Mouse (Mus musculus) lung, embryonic 14.5 days (tissue): ENCODE measurements at regions not wholly inside any gene's neighbourhood (a gene's known extent, or its start where the extent isn't known, plus 50 kb on each side); places are given as distances from the start of the nearest gene placed in this dataset.

Experiments used
- ATAC-seq: fragments of 200-750 bp; cut with Nextera tagmentation; 2 replicates; pipeline ENCODE4 v1.8.0; 2017; ENCODE audit warnings: mild to moderate bottlenecking, moderate TSS enrichment, moderate library complexity; ENCODE audit not compliant: insufficient read depth
- DNase-seq: peaks from one replicate; pipeline ENCODE4 v3.0.0-alpha.2; 2015
- H3K27ac ChIP-seq: fragments of 300-500 bp; sonication (generic); 2 replicates; pipeline ENCODE4 v1.5.1; 2014; ENCODE audit warnings: low read depth, mild to moderate bottlenecking, moderate library complexity
- H3K27me3 ChIP-seq: fragments of 300-500 bp; sonication (generic); 2 replicates; pipeline ENCODE4 v1.6.1; 2014; ENCODE audit warnings: low read length, control low read depth; ENCODE audit not compliant: insufficient read depth
- H3K36me3 ChIP-seq: fragments of 300-500 bp; sonication (generic); 2 replicates; pipeline ENCODE4 v1.6.1; 2014; ENCODE audit warnings: control low read depth; ENCODE audit not compliant: insufficient read depth
- H3K4me1 ChIP-seq: fragments of 300-500 bp; sonication (generic); 2 replicates; pipeline ENCODE4 v1.6.1; 2014; ENCODE audit warnings: antibody characterized with exemption, control low read depth; ENCODE audit not compliant: insufficient read depth
- H3K4me2 ChIP-seq: fragments of 300-500 bp; sonication (generic); 2 replicates; pipeline ENCODE4 v1.6.1; 2014; ENCODE audit warnings: mild to moderate bottlenecking
- H3K4me3 ChIP-seq: fragments of 300-500 bp; sonication (generic); 2 replicates; pipeline ENCODE4 v1.5.1; 2014; ENCODE audit warnings: low read depth, low read length
- H3K9ac ChIP-seq: fragments of 300-500 bp; sonication (generic); 2 replicates; pipeline ENCODE4 v1.6.1; 2014
- H3K9me3 ChIP-seq: fragments of 300-500 bp; sonication (generic); 2 replicates; pipeline ENCODE4 v1.6.1; 2016; ENCODE audit warnings: low read depth, low read length, control low read depth
- CTCF ChIP-seq: IDR thresholded peaks from 2 replicates; pipeline ENCODE4 v1.5.1; 2016; ENCODE audit warnings: antibody characterized with exemption, low read depth
- WGBS: fragments of 180-500 bp; shearing (Covaris S2); extraction: QIAGEN DNeasy Blood & Tissue Kit; methylation state at CpG from one replicate; pipeline ENCODE4 v1.1.7; 2014; 5-methylcytosine and 5-hydroxymethylcytosine counted together

DNA sequence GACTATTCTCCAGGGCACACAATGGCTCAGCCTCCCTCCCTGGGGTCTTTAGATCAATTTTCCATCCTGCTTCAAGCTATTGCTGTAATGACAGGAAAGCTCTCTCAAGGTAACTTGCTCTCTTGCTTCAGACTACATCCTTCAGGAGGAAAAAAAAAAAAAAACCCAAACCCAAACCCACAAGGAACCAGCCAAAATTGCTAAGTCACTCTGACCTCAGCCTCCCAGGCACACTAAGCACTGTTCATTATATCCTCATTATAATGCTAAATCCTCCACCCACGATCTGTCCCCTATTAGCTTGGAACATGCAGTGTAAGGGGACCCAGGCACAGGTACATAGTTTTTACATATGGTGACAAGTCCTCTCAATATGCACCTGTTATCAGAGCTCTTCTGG is 175.9 kb upstream of the Ubl3 start:
- DNase-seq (no peak), ATAC-seq (no peak)
- Histone ChIP-seq H3K4me3 (no peak overlapping the region), H3K9me3 (no peaks in the 10 kb centered on the region), H3K27me3 (no peaks in the 10 kb centered on the region), H3K4me2 (no peak overlapping the region), H3K27ac (no peak overlapping the region), H3K4me1 (0 out of 2 replicates have a peak, but pooled peaks cover 10% of the 10 kb centered on the region), H3K36me3 (no peaks in the 10 kb centered on the region), H3K9ac (no peak overlapping the region)
- no peak for TF ChIP-seq CTCF
- WGBS = 79% methylated on average over 1 of the region's 1 CpGs

DNA sequence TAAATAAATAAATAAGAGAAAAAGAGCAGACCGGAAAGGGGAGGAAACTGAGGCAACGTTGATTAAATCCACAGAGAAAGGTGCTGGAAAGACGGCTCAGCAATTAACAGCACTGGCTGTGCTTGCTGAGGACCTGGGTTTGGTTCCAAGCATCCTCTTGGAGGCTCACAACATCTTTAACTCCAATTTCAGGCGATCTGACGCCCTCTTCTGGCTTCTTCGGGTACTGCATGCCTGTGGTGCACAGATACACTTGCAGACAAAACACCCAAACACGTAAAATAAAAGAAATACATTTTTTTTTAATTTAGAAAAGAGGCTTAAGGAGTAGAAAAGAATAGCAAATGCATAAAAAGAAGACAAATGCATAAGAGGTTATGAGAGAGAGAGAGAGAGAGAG is 173.9 kb upstream of the Ubl3 start:
- ATAC-seq = no peak
- no peak overlapping the region for H3K4me2 ChIP-seq
- peak; percentile 41 for TF ChIP-seq CTCF
- no peaks in the 10 kb centered on the region for H3K36me3 ChIP-seq
- 75% methylated on average over 7 of the region's 7 CpGs for WGBS
- no peak for DNase-seq
- no peaks in the 10 kb centered on the region for H3K27me3 ChIP-seq
- H3K4me1 ChIP-seq = 0 out of 2 replicates have a peak, but pooled peaks cover 10% of the 10 kb centered on the region
- no peak overlapping the region for H3K4me3 ChIP-seq
- no peak overlapping the region for H3K9ac ChIP-seq
- no peak overlapping the region for H3K27ac ChIP-seq
- H3K9me3 ChIP-seq = no peaks in the 10 kb centered on the region

- WGBS = 79% methylated on average over 6 of the region's 6 CpGs
- Histone ChIP-seq H3K9ac (no peak overlapping the region), H3K27ac (no peak overlapping the region), H3K36me3 (no peaks in the 10 kb centered on the region), H3K9me3 (no peaks in the 10 kb centered on the region), H3K27me3 (no peaks in the 10 kb centered on the region), H3K4me2 (no peak overlapping the region), H3K4me3 (no peak overlapping the region), H3K4me1 (0 out of 2 replicates have a peak, but pooled peaks cover 5% of the 10 kb centered on the region)
- no peak for ATAC-seq
- TF ChIP-seq CTCF = no peak
- no peak for DNase-seq
Measured at GRCm38 (mm10) chr5:148724470-148724869, 171.9 kb upstream of the Ubl3 start.

DNA sequence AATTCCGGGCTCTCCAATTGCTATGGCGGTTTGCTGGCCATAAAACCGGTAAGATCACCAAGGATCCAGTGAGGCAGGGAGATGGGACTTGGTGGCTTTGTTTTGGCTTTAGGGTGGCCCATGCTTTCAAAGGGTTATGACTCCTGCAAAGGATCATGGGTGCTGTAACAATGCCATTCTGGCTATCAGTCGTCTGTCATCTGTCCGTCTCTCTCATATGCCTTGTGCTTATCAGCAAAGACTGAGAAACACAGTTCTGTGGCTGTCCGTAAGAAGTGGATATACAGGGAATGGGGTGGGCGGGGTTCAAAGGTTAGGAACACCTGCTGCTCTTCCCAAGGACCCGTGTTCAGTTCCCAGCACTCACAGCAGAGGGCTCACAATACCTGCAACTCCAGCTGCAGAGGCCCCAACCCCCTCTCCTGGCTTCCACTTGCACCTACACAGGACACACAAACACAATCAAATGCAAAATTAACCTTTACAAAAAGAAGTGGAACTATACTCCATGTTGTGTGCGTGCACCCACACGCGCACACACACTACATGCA is 171.2 kb upstream of the Ubl3 start:
- no peak overlapping the region for H3K27ac ChIP-seq
- no peaks in the 10 kb centered on the region for H3K4me1 ChIP-seq
- H3K36me3 ChIP-seq = no peaks in the 10 kb centered on the region
- H3K27me3 ChIP-seq = no peaks in the 10 kb centered on the region
- no peak overlapping the region for H3K4me3 ChIP-seq
- H3K4me2 ChIP-seq = no peak overlapping the region
- no peak overlapping the region for H3K9ac ChIP-seq
- WGBS = 91% methylated on average over 11 of the region's 11 CpGs
- no peak for ATAC-seq
- no peaks in the 10 kb centered on the region for H3K9me3 ChIP-seq
- TF ChIP-seq CTCF = no peak
- no peak for DNase-seq

DNA sequence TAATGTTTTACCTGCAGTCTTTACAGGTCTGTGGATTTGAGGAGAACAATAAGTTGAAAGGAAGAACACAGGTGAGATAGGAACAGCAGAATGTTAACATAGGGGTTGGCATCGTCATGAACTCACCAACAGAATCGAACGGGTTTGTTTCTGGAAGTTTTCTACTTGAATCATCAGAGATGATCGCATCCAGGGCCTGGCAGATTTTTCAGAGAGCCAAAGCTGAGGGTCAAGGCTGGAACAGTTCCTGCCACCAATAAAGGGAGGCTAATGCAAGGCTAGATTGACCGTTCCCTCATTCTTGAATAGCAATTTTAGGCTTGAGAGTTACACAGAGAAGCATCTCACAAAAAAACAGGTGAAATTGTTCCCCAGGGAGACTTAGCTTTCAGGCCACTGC is 168.0 kb upstream of the Ubl3 start:
- H3K4me1 ChIP-seq = no peaks in the 10 kb centered on the region
- no peak overlapping the region for H3K4me3 ChIP-seq
- ATAC-seq (no peak), DNase-seq (no peak)
- H3K4me2 ChIP-seq = no peak overlapping the region
- H3K9ac ChIP-seq = no peak overlapping the region
- H3K27ac ChIP-seq = no peak overlapping the region
- no peaks in the 10 kb centered on the region for H3K27me3 ChIP-seq
- WGBS = 86% methylated on average over 5 of the region's 5 CpGs
- no peak for TF ChIP-seq CTCF
- no peaks in the 10 kb centered on the region for H3K9me3 ChIP-seq
- no peaks in the 10 kb centered on the region for H3K36me3 ChIP-seq

- Histone ChIP-seq H3K27me3 (no peaks in the 10 kb centered on the region), H3K9me3 (no peaks in the 10 kb centered on the region), H3K4me1 (no peaks in the 10 kb centered on the region), H3K27ac (no peak overlapping the region), H3K4me3 (no peak overlapping the region), H3K4me2 (no peak overlapping the region), H3K36me3 (no peaks in the 10 kb centered on the region), H3K9ac (no peak overlapping the region)
- TF ChIP-seq CTCF = no peak
- DNase-seq (no peak), ATAC-seq (no peak)
- WGBS = 84% methylated on average over 6 of the region's 6 CpGs
Measured at GRCm38 (mm10) chr5:148716633-148717032, 164.0 kb upstream of the Ubl3 start.

GRCm38 (mm10) chr5:148715218-148715991 is 162.8 kb upstream of the Ubl3 start:
- Histone ChIP-seq H3K9ac (no peak overlapping the region), H3K36me3 (no peaks in the 10 kb centered on the region), H3K4me3 (no peak overlapping the region), H3K4me1 (no peaks in the 10 kb centered on the region), H3K9me3 (no peaks in the 10 kb centered on the region), H3K27ac (0 out of 2 replicates have a peak overlapping the region, but pooled peaks have one; percentile 8), H3K4me2 (no peak overlapping the region), H3K27me3 (no peaks in the 10 kb centered on the region)
- WGBS = 47% methylated on average over 15 of the region's 15 CpGs
- DNase-seq = no peak
- no peak for TF ChIP-seq CTCF
- ATAC-seq = peak; percentile 59
